Mouse (Mus musculus): Measurements from ENCODE around the gene Adamts2.

The Adamts2 gene

GRCm38 (mm10) chr11:50601641-50602355, at the start of gene Adamts2:
Adamts2 (plus strand) TSS chr11:50602084.
- ATAC-seq (ENCODE audit: low TSS enrichment), result peak; percentile 81

- no peak for ATAC-seq (ENCODE audit: low TSS enrichment)
Measured at GRCm38 (mm10) chr11:50557064-50557463, 44.8 kb upstream of the Adamts2 start.

DNA sequence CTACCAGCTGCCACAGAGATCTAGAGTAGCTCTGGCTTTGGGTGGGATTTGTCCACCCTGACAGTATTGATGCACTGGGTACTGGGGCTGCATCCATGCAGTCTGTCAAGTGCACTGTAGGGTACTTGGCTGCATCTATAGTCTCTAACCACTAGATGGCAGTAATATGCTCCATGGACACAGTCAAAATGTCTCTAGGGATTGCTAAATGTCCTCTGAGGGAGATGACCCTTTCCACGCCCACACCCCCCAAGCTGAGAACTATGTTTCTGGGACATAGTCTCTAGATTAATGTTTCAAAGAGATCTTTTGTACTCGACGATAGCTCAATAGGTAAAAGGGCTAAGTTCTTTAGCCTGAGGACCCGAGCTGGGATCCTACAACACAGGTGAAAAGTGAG, 42.8 kb upstream of the Adamts2 start:
- ATAC-seq (ENCODE audit: low TSS enrichment), result no peak; the same call in 1 of the 2 replicates

DNA sequence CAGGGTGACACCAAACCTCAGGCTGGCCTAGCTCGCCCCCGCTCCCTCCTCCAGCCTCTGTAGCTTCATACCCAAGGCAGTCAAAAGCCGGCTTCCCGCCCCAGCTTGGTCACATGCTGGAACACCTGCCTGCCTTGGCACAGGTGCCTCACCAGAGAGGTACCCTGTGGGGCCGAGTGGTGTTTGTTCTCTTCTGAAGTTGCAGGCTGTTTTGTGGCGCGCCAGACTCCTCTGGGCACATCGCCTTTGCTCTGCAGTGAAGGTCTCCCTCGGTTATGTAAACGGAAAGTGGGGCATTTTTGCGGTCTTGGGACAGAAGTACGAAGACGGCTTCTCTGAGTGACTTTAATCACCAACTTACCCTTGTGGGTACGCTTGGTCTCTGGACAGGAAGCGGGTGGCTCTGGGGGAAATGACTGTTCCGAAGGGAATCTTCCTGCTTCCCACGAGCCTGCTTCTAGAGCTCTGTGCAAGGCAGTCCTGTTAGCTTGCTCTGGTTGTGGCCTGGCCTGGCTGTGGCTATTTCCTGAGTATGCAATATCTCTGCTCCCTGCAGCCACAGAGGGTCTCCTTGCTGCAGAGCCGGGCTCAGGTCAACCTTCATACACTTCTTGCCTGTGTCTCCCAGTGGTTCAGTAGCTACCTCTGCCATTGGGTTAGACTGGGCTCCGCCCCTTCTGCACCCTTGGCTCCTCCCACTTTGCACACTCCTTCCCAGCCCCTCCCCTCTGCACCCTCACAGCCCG, 36.2 kb upstream of the Adamts2 start:
- ATAC-seq (ENCODE audit: low TSS enrichment), result no peak

- no peak for ATAC-seq (ENCODE audit: low TSS enrichment)
Measured at GRCm38 (mm10) chr11:50571448-50571847, 30.4 kb upstream of the Adamts2 start.

GRCm38 (mm10) chr11:50576521-50576920, 25.4 kb upstream of the Adamts2 start:
- ATAC-seq (ENCODE audit: low TSS enrichment), result no peak

- peak; percentile 74 for ATAC-seq (ENCODE audit: low TSS enrichment)
Measured at GRCm38 (mm10) chr11:50587026-50587425, 14.9 kb upstream of the Adamts2 start.

- ATAC-seq (ENCODE audit: low TSS enrichment), result 0 out of 2 replicates have a peak, but pooled peaks have one; percentile 52
Measured at GRCm38 (mm10) chr11:50587787-50588186, 14.1 kb upstream of the Adamts2 start.

GRCm38 (mm10) chr11:50589060-50589459, 12.8 kb upstream of the Adamts2 start:
- no peak for ATAC-seq (ENCODE audit: low TSS enrichment)

DNA sequence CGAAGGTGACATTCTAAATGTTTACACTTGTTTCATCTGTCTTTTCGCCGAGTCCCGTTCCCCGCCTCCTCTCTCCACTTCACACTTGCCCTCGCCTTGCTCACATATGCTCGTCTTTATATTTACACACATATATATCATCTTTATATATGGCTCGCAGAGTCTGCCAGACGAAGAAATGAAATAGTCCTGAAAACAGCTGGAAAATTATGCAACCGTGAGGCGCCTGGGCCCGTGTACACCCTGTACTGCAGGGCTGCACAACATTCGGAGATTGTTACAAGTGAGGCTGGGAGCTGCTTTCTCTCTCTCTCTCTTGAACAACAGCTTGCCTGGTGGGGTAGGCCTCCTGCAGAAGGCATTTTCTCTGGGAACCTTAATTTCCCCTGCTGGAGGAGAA, 10.8 kb upstream of the Adamts2 start:
- ATAC-seq (ENCODE audit: low TSS enrichment), result peak; percentile 85

- ATAC-seq (ENCODE audit: low TSS enrichment), result no peak
Measured at GRCm38 (mm10) chr11:50592892-50593553, 8.9 kb upstream of the Adamts2 start.

GRCm38 (mm10) chr11:50596571-50596970, 5.3 kb upstream of the Adamts2 start:
- ATAC-seq (ENCODE audit: low TSS enrichment), result no peak

GRCm38 (mm10) chr11:50599156-50599555, 2.7 kb upstream of the Adamts2 start:
- ATAC-seq (ENCODE audit: low TSS enrichment), result no peak

DNA sequence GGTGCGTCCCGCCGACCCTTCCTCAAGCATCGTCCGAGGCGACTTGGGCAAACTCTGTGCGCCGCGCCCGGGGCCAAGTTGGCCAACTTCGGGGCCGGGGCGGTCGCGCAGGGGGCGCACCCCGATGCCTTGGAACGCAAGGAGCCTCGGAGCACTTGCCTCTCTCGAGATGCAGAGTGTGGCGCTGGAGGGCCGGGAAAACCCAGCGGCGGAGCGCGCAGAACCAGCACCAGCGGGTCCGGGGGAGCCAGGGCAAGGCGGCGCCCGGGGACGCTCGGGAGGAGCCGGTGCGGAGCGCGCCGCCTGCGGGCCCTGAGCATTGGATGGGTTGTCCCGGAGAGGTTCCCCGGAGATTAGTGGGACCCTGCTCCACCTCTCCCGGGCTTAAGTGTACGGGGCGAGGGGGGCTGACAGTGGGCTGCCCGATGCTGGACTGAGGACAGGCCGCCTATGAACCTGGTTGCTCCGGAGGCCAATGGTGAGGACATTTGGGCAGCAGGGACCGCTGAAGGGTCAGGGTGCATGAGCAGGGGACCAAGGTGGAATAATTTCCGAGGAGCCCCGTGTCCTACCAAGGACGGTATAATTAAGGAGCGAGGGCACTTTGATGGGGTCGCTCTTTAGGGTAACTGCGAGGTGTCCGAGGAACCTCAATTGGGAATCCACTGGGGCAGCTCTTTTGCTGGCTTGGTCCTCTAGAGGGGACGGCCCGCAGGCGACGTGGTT, 635 bp downstream of the Adamts2 start:
- ATAC-seq (ENCODE audit: low TSS enrichment), result peak; percentile 60; the same call in 1 of the 2 replicates

DNA sequence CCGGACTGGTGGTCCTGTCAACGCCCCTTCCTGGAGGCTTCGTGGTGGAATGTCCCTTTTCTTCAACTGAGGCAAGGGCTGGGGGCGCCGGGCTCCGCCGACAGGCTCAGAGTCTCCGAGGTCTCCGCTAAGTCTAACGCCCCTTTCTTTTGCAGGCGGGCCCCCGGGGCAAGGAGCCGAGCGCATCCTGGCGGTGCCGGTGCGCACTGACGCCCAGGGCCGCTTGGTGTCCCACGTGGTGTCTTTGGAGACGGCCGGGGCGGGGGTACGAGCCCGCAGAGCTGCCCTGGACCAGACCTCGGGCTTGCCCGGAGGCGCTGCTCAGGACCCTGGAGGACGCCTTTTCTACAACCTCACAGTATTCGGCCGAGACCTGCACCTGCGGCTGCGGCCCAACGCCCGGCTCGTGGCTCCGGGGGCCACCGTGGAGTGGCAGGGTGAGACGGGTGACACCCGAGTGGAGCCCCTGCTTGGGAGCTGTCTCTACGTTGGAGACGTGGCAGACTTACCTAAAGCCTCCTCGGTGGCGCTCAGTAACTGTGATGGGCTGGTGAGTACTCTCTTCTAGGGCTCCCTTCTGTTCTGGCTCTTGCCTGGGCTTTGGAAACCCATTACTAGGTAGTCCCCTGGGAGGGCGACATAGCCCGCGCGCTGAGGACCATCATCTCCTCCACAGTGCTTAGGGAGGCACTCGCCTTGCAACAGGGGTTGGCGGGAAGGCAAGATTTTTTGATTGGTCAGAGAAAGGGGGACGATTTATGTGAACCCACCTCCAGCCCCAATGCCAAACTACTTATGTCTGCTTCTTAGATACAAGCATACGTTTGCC, 1.4 kb downstream of the Adamts2 start:
- 0 out of 2 replicates have a peak, but pooled peaks have one; percentile 14 for ATAC-seq (ENCODE audit: low TSS enrichment)

GRCm38 (mm10) chr11:50604371-50604770, 2.5 kb downstream of the Adamts2 start:
- no peak for ATAC-seq (ENCODE audit: low TSS enrichment)

- no peak for ATAC-seq (ENCODE audit: low TSS enrichment)
Measured at GRCm38 (mm10) chr11:50611181-50611580, 9.3 kb downstream of the Adamts2 start.

GRCm38 (mm10) chr11:50617015-50617543, 15.2 kb downstream of the Adamts2 start:
- no peak for ATAC-seq (ENCODE audit: low TSS enrichment)

GRCm38 (mm10) chr11:50620926-50621325, 19.0 kb downstream of the Adamts2 start:
- ATAC-seq (ENCODE audit: low TSS enrichment), result no peak

- no peak for ATAC-seq (ENCODE audit: low TSS enrichment)
Measured at GRCm38 (mm10) chr11:50621364-50621763, 19.5 kb downstream of the Adamts2 start.

All from frontal cortex, adult (tissue).